Mouse (Mus musculus) E14TG2a.4 (cell line): Measurements from ENCODE around the gene 1110032A03Rik.

Experiments
- CTCF ChIP-seq: conservative IDR thresholded peaks from 2 replicates; pipeline ENCODE4 v1.5.1; 2014; ENCODE audit warnings: low read length
- NANOG ChIP-seq: IDR thresholded peaks from 2 replicates; pipeline ENCODE4 v1.6.1; 2014; ENCODE audit warnings: borderline replicate concordance, low read length, mixed read lengths

- TF ChIP-seq CTCF (no peak), NANOG (no peak)
These were observed 27.8 kb upstream of the 1110032A03Rik start for GRCm38 (mm10) chr9:50803055-50803671.
